Mouse (Mus musculus) Muller cell, postnatal 12 days (primary cell): ENCODE data around the gene Cd200.
A peak's percentile ranks its signal among the peaks of the same experiment; 100 is the strongest.
"Not testable (repeated sequence)": the region's sequence is repeated elsewhere in the genome, so short reads cannot be mapped to it uniquely, and the experiment has no call there.

Experiments
- DNase-seq: peaks from one replicate; pipeline ENCODE4 v3.0.0-alpha.2; 2015; ENCODE audit errors: inconsistent ontology term

The Cd200 gene

DNA sequence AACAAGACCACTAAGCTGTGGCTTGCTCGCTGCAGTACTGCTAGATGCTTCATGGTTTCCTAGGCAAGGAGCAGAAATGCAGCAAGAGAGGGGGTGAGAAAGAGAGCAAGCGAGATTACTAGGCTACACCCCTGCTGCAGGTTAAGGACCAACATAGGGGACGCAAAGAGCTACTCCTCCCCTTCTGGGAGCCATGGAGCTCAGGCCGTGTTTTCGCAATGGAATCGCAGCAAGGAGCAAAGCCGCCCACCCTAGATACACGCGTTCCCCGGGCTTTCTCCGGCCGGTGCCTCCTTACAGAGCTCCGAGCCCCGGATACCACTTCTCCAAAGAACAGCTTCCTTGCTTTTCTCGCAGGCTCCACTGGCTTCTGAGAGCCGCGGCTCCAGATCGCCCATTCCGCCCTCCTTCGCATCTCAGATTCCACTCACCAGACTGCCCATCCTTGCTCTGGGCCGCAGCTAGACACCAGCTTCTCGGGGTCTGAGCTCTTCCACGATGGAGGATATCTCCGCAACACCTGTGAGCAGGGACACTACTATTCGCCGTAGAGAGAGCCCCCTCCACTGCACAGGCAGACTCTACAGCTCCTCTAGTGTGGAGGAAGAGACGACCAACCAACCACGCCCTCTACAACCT, at the start of gene Cd200:
Gene Cd200 (minus strand): TSS at position 629 of the 639 bp plus-strand sequence.
- peak; percentile 52 for DNase-seq

- DNase-seq: no peak
Observed at GRCm38 (mm10) chr16:45454762-45455161, 45.9 kb upstream of the Cd200 start.

DNA sequence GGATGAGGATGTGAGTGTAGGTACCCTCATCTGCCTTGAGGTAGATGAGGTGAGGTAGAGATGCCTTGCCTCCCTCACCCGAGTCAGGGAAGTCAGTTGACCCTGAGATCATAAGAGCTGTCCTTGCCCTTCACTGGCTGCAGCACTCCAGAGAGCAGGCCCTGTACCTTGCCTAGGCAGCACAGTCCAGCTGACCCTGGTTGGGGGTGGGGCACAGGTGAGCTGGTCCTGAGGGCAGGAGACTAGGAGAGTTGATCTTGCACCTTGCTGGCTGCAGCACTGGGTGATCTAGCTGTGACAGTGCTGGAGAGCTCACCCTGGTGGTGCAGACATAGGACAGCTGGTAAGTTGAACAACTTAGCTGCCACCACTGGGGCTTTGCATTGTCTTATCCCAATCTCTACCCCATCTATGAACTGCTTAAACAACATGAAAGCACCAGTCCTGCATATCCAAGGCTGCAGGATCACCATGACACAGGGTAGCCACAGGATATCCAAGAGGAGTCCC, 28.4 kb upstream of the Cd200 start:
- no peak for DNase-seq

GRCm38 (mm10) chr16:45435591-45435990, 26.7 kb upstream of the Cd200 start:
- DNase-seq: no peak

GRCm38 (mm10) chr16:45427651-45428050, 18.8 kb upstream of the Cd200 start:
- DNase-seq: no peak

- DNase-seq: no peak
Observed at GRCm38 (mm10) chr16:45413497-45413896, 4.6 kb upstream of the Cd200 start.

GRCm38 (mm10) chr16:45409064-45409446, 202 bp upstream of the Cd200 start:
- not testable (repeated sequence) for DNase-seq

DNA sequence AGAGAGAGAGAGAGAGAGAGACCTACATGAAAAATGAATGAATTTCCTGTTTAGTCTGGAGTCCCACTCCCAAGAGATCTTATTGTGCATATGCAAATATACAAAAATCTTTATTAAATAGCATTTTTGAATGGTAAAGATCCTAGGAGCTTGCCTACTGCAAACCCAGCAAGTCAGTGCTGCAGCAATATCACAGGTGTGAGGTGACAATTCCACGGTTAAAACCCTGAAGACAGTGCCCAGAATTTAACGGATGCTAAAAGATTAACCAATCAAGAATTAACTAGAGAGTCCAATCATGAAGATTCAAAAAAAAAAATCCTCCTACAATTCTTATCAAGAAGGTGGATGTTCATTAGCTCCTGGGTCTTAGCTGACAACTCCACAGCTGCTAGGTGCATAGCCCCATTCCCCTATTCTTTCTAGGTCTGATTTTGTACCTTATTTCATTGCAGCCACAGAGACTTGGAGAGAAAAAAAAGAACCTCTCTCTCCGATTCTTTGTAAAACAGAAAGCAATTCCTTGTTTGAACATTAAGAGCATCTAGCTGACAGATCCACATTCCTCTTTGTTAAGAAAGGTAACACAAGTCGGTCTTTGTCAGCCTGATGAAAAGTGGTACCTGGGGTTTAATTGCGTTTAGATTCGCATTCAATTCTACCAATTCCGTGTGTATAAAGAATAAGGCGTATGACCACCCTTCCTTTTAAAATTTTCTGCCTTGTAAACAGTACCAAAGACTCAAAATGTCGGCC, 1.0 kb downstream of the Cd200 start:
- no peak for DNase-seq

- DNase-seq: no peak
Observed at GRCm38 (mm10) chr16:45407091-45407490, 1.8 kb downstream of the Cd200 start.

DNA sequence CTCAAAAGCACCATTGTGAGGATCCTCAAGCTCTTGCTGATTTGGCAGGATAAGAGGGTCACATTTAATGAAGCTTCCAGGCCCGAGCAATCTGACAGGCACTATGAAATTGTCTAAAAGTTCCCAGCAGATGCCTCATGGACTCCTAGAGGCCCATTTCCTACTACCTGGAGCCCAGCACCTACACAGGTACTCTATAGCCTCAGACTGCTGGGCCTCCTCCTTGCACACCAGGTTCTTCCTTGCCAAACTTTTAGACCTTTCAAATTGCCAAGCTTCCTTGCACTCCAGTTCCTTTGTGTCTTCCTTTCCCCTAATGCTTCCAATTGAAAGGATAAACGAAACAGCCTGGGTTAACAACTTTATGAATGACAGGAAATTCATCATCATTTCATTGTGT, 5.9 kb downstream of the Cd200 start:
- no peak for DNase-seq

DNA sequence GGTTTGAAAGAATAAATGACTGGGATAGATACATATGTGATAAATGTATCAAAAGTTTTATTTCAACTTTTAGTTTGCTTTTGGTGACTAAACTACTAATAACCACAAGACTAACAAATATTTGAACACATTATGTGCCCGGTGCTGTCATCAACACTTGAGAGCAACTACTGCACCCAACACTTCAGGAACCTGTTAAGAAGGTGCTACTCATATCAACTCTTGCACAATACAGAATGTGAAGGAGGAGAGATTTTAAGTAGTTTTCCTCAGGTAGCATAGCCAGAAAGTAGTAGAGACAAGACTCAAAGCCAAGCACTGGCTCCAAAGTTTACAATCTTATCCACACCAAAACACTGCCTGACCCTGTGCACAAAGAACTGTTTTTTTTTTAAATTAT, 6.8 kb downstream of the Cd200 start:
- no peak for DNase-seq

DNA sequence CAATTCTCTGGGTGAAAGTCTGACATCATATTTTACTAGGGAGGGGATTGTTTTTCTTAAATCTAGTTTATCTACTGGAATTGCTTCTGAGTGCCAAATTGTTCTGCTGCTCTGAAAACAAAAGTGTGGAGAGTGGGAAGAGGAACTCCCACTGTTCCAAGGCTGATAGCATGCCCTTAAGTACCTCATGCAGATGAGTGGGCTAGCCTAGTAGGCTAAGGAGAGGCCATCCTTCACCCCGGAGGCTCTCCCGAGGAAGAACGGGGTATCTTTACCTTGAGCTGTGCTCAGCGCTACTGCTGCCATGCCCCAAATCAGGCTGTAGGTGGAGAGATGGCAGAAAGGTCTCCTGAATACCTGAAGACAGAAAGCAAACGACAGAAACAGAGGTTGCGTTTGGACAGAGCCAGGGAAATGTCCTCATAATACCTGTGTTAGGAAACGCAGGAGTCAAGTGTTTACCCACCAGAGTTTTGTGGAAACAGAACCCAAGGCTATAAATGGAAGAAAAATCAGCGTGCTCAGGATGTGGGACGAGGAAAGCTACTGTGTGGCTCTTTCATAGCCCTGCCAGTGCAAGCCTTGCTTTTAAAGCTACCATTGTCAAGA, 8.8 kb downstream of the Cd200 start:
- DNase-seq: no peak

- no peak for DNase-seq
Observed at GRCm38 (mm10) chr16:45399411-45399810, 9.4 kb downstream of the Cd200 start.

DNA sequence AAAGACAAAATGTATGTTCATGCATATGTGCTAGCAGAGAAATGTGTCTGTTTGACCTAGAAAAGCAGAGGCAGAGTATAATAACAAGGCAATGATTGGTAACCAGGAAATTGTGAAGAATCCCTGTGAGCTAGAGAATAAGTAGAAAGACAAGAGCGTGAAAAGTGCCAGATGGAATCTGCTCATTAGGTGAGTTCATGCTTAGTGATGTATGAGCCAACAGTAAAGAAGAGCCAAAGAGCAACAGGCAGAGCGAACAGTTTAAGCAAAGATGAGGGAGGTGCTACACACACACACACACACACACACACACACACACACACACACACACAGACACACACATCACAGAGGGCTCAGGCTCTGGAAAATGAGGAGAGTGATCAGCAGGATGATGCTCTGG, 11.4 kb downstream of the Cd200 start:
- DNase-seq: no peak

GRCm38 (mm10) chr16:45392246-45392645, 16.6 kb downstream of the Cd200 start:
- no peak for DNase-seq

- peak; percentile 55 for DNase-seq
Observed at GRCm38 (mm10) chr16:45391680-45392079, 17.2 kb downstream of the Cd200 start.

DNA sequence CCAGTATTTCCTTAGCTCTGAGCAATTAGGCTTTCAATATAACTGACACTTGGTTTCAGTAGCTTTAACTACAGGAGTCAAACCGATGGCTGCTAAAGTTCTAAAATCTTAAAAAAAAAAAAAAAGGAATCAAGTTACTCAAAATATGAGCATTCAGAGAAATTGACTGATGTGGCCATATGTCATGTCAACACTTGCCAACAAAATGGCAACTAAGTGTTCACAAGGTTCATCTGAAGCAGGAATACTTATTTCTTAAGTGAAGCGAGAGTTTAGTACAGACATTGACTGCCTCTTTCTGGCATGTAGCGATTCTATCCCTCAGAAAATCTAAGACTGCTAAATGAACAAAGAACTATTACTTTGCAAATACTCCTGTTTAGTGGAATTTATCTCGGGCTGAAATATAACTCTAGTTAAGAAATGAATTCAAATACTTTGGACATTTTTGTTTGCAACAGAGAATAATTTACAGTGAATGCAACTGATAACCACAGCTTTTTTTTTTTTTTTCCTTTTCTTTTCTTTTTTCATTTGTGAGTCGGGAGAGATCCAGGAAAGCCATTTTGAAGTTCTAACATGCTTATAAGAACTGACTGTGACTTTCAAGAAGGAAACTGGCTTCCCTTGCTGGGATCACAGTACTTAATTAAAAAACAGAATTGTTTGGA, 18.4 kb downstream of the Cd200 start:
- DNase-seq: no peak

DNA sequence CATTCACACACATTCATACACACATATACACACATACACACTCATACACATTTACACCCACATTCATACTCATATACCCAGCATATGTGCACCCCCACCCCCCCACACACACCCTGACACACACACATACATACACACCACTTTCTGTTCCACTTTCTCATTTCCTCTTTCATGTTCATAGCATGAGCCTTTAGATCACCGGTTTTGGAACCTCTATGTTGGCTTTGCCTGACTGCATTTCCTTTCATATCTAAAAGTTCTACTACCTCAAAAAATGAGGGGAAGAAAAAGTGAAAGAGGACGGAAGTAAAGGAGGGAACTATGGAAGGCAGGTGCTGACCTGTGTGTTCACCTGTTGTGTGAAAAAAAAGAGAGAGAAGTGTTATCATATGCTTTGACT, 19.0 kb downstream of the Cd200 start:
- no peak for DNase-seq

DNA sequence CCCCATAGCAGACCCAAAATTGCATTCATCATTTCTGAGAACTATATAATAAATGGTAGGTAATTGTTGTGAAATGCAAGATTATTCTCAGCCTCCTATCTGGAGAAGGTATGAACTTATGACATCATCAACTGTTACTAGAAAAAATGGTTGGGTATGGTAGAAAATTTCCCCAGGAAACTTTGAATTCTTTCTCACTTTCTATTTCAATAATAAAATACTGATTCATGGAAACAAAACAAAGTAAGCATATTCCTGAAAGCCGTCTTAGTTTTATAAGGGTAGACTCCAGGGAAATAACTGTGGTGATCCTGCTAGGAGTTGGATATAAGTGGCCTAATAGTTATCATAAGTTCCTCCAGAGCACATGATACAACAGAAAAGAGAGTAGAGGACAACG, 19.8 kb downstream of the Cd200 start:
- no peak for DNase-seq

GRCm38 (mm10) chr16:45381811-45382210, 27.0 kb downstream of the Cd200 start:
- no peak for DNase-seq

- DNase-seq: no peak
Observed at GRCm38 (mm10) chr16:45378959-45379358, 29.9 kb downstream of the Cd200 start.
